Mouse (Mus musculus) bone marrow macrophage, adult 2 months (primary cell): Measurements from ENCODE around the gene Plcg1. TPM values are rescaled to one million over a fixed set of nuclear protein-coding genes. Genes with fewer than 3 reads are reported as not detected.

Source experiments
- H3K27ac ChIP-seq: 2 replicates; pipeline ENCODE4 v1.5.1; 2012; ENCODE audit warnings: low read depth, low read length; ENCODE audit not compliant: insufficient read depth
- H3K4me1 ChIP-seq: 2 replicates; pipeline ENCODE4 v1.6.1; 2012; ENCODE audit warnings: low read length; ENCODE audit not compliant: control insufficient read depth, insufficient read depth
- H3K4me3 ChIP-seq: 2 replicates; pipeline ENCODE4 v1.5.1; 2012; ENCODE audit warnings: mild to moderate bottlenecking, low read length, moderate library complexity; ENCODE audit not compliant: insufficient read depth
- CTCF ChIP-seq: IDR thresholded peaks from 2 replicates; pipeline ENCODE4 v1.5.1; 2012; ENCODE audit warnings: low read depth, mild to moderate bottlenecking, low read length, moderate library complexity
- POLR2A ChIP-seq: IDR thresholded peaks from 2 replicates; pipeline ENCODE4 v1.6.1; 2012; ENCODE audit warnings: mild to moderate bottlenecking, low read depth, low read length, borderline replicate concordance
- polyA plus RNA-seq: library from polyadenylated mRNA; stranded (reverse); fragments of >200 nt; gene quantifications from 2 replicates; pipeline ENCODE4 v1.2.4, GENCODE M21; 2012; ENCODE audit not compliant: missing spikeins, insufficient read depth, insufficient read length

Plcg1 gene
- polyA plus RNA-seq, 1 experiment, result 9.8 TPM

- TF ChIP-seq POLR2A (no peak), CTCF (no peak)
- peaks cover 20% of the 10 kb centered on the region for H3K4me1 ChIP-seq
- H3K4me3 ChIP-seq, result no peak overlapping the region
- no peak overlapping the region for H3K27ac ChIP-seq
Measured at GRCm38 (mm10) chr2:160745497-160745896, 14.4 kb downstream of the Plcg1 start.

- H3K4me1 ChIP-seq, result peaks cover 16% of the 10 kb centered on the region
- TF ChIP-seq POLR2A (no peak), CTCF (no peak)
- no peak overlapping the region for H3K27ac ChIP-seq
- H3K4me3 ChIP-seq, result no peak overlapping the region
Measured at GRCm38 (mm10) chr2:160746637-160747036, 15.5 kb downstream of the Plcg1 start.

- Histone ChIP-seq H3K27ac (no peak overlapping the region), H3K4me3 (no peak overlapping the region), H3K4me1 (peaks cover 11% of the 10 kb centered on the region)
- TF ChIP-seq POLR2A (no peak), CTCF (no peak)
Measured at GRCm38 (mm10) chr2:160747075-160747474, 16.0 kb downstream of the Plcg1 start.

- Histone ChIP-seq H3K27ac (no peak overlapping the region), H3K4me1 (no peaks in the 10 kb centered on the region), H3K4me3 (no peak overlapping the region)
- TF ChIP-seq CTCF, result no peak
- no peak for TF ChIP-seq POLR2A
Measured at GRCm38 (mm10) chr2:160756583-160757203, 25.6 kb downstream of the Plcg1 start.

- TF ChIP-seq POLR2A, result no peak
- TF ChIP-seq CTCF, result peak; percentile 81
- H3K4me3 ChIP-seq, result no peak overlapping the region
- H3K27ac ChIP-seq, result no peak overlapping the region
- no peaks in the 10 kb centered on the region for H3K4me1 ChIP-seq
Measured at GRCm38 (mm10) chr2:160760433-160761184, 29.5 kb downstream of the Plcg1 start.

- Histone ChIP-seq H3K27ac (no peak overlapping the region), H3K4me3 (no peak overlapping the region), H3K4me1 (no peaks in the 10 kb centered on the region)
- no peak for TF ChIP-seq CTCF
- no peak for TF ChIP-seq POLR2A
Measured at GRCm38 (mm10) chr2:160763816-160764215, 32.7 kb downstream of the Plcg1 start.

GRCm38 (mm10) chr2:160764386-160764785 is 33.3 kb downstream of the Plcg1 start:
- no peak overlapping the region for H3K4me3 ChIP-seq
- H3K27ac ChIP-seq, result no peak overlapping the region
- no peaks in the 10 kb centered on the region for H3K4me1 ChIP-seq
- TF ChIP-seq POLR2A, result no peak
- no peak for TF ChIP-seq CTCF

GRCm38 (mm10) chr2:160765096-160765495 is 34.0 kb downstream of the Plcg1 start:
- TF ChIP-seq CTCF (no peak), POLR2A (no peak)
- Histone ChIP-seq H3K4me3 (no peak overlapping the region), H3K27ac (no peak overlapping the region), H3K4me1 (no peaks in the 10 kb centered on the region)

GRCm38 (mm10) chr2:160766371-160766771 is 35.3 kb downstream of the Plcg1 start:
- no peak overlapping the region for H3K4me3 ChIP-seq
- no peaks in the 10 kb centered on the region for H3K4me1 ChIP-seq
- no peak for TF ChIP-seq POLR2A
- TF ChIP-seq CTCF, result no peak
- H3K27ac ChIP-seq, result no peak overlapping the region

GRCm38 (mm10) chr2:160767201-160767600 is 36.1 kb downstream of the Plcg1 start:
- Histone ChIP-seq H3K4me3 (no peak overlapping the region), H3K27ac (no peak overlapping the region), H3K4me1 (no peaks in the 10 kb centered on the region)
- no peak for TF ChIP-seq POLR2A
- no peak for TF ChIP-seq CTCF
